ENCODE assay signal across 8 mouse cellular contexts in genomic region chr5:136137658-136138274, GRCm38 (mm10). TPM values are rescaled to one million over a fixed set of nuclear protein-coding genes. Genes with fewer than 3 reads are reported as not detected.
DNase-seq lines count a peak whose midpoint lies in the region; ATAC-seq and TF ChIP-seq lines count a peak whose summit lies in the region.

No protein-coding gene starts in this region.

- no peak for ATAC-seq in limb, embryonic 11.5 days (ENCODE audit: insufficient number of reproducible peaks, low FRiP score, low TSS enrichment, low read depth)
- ATAC-seq in neural tube, embryonic 11.5 days (ENCODE audit: insufficient read depth, low FRiP score, low TSS enrichment), result no peak

- H3K36me3 ChIP-seq in limb, embryonic 11.5 days (ENCODE audit: control insufficient read depth, insufficient read depth, low read length), result peaks cover 13% of the 10 kb centered on the region
- peaks cover 18% of the 10 kb centered on the region for H3K36me3 ChIP-seq in neural tube, embryonic 11.5 days (ENCODE audit: control insufficient read depth, insufficient read depth, low read length)

- H3K9me3 ChIP-seq in limb, embryonic 11.5 days (ENCODE audit: control insufficient read depth, low read length), result no peaks in the 10 kb centered on the region
- H3K9me3 ChIP-seq in neural tube, embryonic 11.5 days (ENCODE audit: control insufficient read depth, low read length), result no peaks in the 10 kb centered on the region

- intact Hi-C loops in gastrocnemius, adult 2 months (cut with DNase I), result loop anchor here (10.0 kb wide), 1 partner anchor 117 kb away; no protein-coding TSS in a partner anchor

- no peak overlapping the region for H3K4me3 ChIP-seq in gastrocnemius, adult 2 months
- H3K4me3 ChIP-seq in limb, embryonic 11.5 days (ENCODE audit: low read depth, low read length), result no peak overlapping the region
- no peak overlapping the region for H3K4me3 ChIP-seq in neural tube, embryonic 11.5 days (ENCODE audit: low read depth, low read length)

- peaks cover 2% of the 10 kb centered on the region; the same call in 1 of the 2 replicates for H3K4me1 ChIP-seq in limb, embryonic 11.5 days (ENCODE audit: control insufficient read depth, insufficient read depth, low read length)
- 0 out of 2 replicates have a peak, but pooled peaks cover 5% of the 10 kb centered on the region for H3K4me1 ChIP-seq in neural tube, embryonic 11.5 days (ENCODE audit: control insufficient read depth, insufficient read depth, low read length)

- no peak overlapping the region for H3K27ac ChIP-seq in gastrocnemius, adult 2 months
- no peak overlapping the region for H3K27ac ChIP-seq in limb, embryonic 11.5 days (replicated peaks; ENCODE audit: low read depth, low read length)
- no peak overlapping the region for H3K27ac ChIP-seq in neural tube, embryonic 11.5 days (ENCODE audit: low read depth, low read length)

- TF ChIP-seq CTCF in gastrocnemius, adult 2 months (IDR thresholded peaks at IDR 0.05), result peak; percentile 72

- H3K4me2 ChIP-seq in limb, embryonic 11.5 days (ENCODE audit: low read depth, severe bottlenecking), result no peak overlapping the region
- no peak overlapping the region for H3K4me2 ChIP-seq in neural tube, embryonic 11.5 days (ENCODE audit: low read depth)

- H3K9ac ChIP-seq in limb, embryonic 11.5 days (ENCODE audit: low read length), result no peak overlapping the region
- no peak overlapping the region for H3K9ac ChIP-seq in neural tube, embryonic 11.5 days (ENCODE audit: low read length)

- no peaks in the 10 kb centered on the region for H3K27me3 ChIP-seq in limb, embryonic 11.5 days (ENCODE audit: control insufficient read depth, insufficient read depth, low read length)
- H3K27me3 ChIP-seq in neural tube, embryonic 11.5 days (ENCODE audit: control insufficient read depth, insufficient read depth, low read length), result no peaks in the 10 kb centered on the region

- 71% methylated on average over 13 of the region's 13 CpGs for WGBS in limb, embryonic 11.5 days
- WGBS in neural tube, embryonic 11.5 days, result 73% methylated on average over 13 of the region's 13 CpGs

- peak; percentile 59 for DNase-seq in gastrocnemius, adult 2 months
- no peak for DNase-seq in gastrocnemius, postnatal 4 days (ENCODE audit: low spot score in 2 of 2)
- peak; percentile 21 for DNase-seq in right cerebral cortex, adult 18-20 months
- no peak for DNase-seq in right cerebral cortex, postnatal 36 days (ENCODE audit: low spot score in 2 of 2)
- DNase-seq in cerebellum, postnatal 10 days, result peak; percentile 72 to 77
- DNase-seq in limb, embryonic 11.5 days (ENCODE audit: low spot score), result peak; percentile 67
- peak; percentile 69 for DNase-seq in neural tube, embryonic 11.5 days (ENCODE audit: low spot score)
- no peak for DNase-seq in frontal cortex, postnatal 10 days (ENCODE audit: low spot score in 2 of 2)

RNA-seq across cellular contexts. Expression of gene Alkbh4, which starts 1.8 kb away (rescaled TPM):
- total RNA-seq in gastrocnemius, adult 2 months (2021), result 1 to 10 TPM; 4.4 to 5.7 TPM
- total RNA-seq in gastrocnemius, postnatal 4 days (2021), result 1 to 10 TPM; 8.4 to 8.6 TPM
- 23.9 and 24.7 TPM in 2 replicates for polyA plus RNA-seq in limb, embryonic 11.5 days (2014; fragmentation: Nextera tagmentation; extraction: Ambion mirVana)
- 21.1 and 25.9 TPM in 2 replicates for polyA plus RNA-seq in neural tube, embryonic 11.5 days (2014; fragmentation: Nextera tagmentation; extraction: Ambion mirVana)

RNA-seq across cellular contexts. Expression of gene Lrwd1, which starts 1.9 kb away (rescaled TPM):
- 1 to 10 TPM; 4.6 to 5.5 TPM for total RNA-seq in gastrocnemius, adult 2 months (2021)
- 10 to 100 TPM; 10.2 to 11.7 TPM for total RNA-seq in gastrocnemius, postnatal 4 days (2021)
- 50.5 TPM in 2 replicates for polyA plus RNA-seq in limb, embryonic 11.5 days (2014; fragmentation: Nextera tagmentation; extraction: Ambion mirVana)
- 40.5 and 45.3 TPM in 2 replicates for polyA plus RNA-seq in neural tube, embryonic 11.5 days (2014; fragmentation: Nextera tagmentation; extraction: Ambion mirVana)

RNA-seq across cellular contexts. Expression of gene Polr2j, which starts 21.3 kb away (rescaled TPM):
- 10 to 100 TPM; 62.9 to 69.6 TPM for total RNA-seq in gastrocnemius, adult 2 months (2021)
- 10 to 100 TPM; 81.3 to 86.7 TPM for total RNA-seq in gastrocnemius, postnatal 4 days (2021)
- polyA plus RNA-seq in limb, embryonic 11.5 days (2014; fragmentation: Nextera tagmentation; extraction: Ambion mirVana), result 274 and 281 TPM in 2 replicates
- polyA plus RNA-seq in neural tube, embryonic 11.5 days (2014; fragmentation: Nextera tagmentation; extraction: Ambion mirVana), result 236 and 251 TPM in 2 replicates

RNA-seq across cellular contexts. Expression of gene Orai2, which starts 32.7 kb away (rescaled TPM):
- under 1 TPM; 0.43 to 0.75 TPM for total RNA-seq in gastrocnemius, adult 2 months (2021)
- 1 to 10 TPM; 8.3 to 9.6 TPM for total RNA-seq in gastrocnemius, postnatal 4 days (2021)
- 4.5 and 5.6 TPM in 2 replicates for polyA plus RNA-seq in limb, embryonic 11.5 days (2014; fragmentation: Nextera tagmentation; extraction: Ambion mirVana)
- 7.6 and 10.6 TPM in 2 replicates for polyA plus RNA-seq in neural tube, embryonic 11.5 days (2014; fragmentation: Nextera tagmentation; extraction: Ambion mirVana)

RNA-seq across cellular contexts. Expression of gene Rasa4, which starts 54.0 kb away (rescaled TPM):
- 10 to 100 TPM; 25.0 to 28.8 TPM for total RNA-seq in gastrocnemius, adult 2 months (2021)
- total RNA-seq in gastrocnemius, postnatal 4 days (2021), result 1 to 10 TPM; 7.4 TPM
- 3.3 and 4.4 TPM in 2 replicates for polyA plus RNA-seq in limb, embryonic 11.5 days (2014; fragmentation: Nextera tagmentation; extraction: Ambion mirVana)
- 4.7 and 4.9 TPM in 2 replicates for polyA plus RNA-seq in neural tube, embryonic 11.5 days (2014; fragmentation: Nextera tagmentation; extraction: Ambion mirVana)

Comparison
In these comparisons a context has a peak if more than half of its experiments do, and no peak if none do; other contexts are left out.
1. DNase-seq: peak in gastrocnemius, adult 2 months (single experiment), right cerebral cortex, adult 18-20 months (single experiment), cerebellum, postnatal 10 days (2 of 2), limb, embryonic 11.5 days (single experiment) and neural tube, embryonic 11.5 days (single experiment); none in gastrocnemius, postnatal 4 days (0 of 2), right cerebral cortex, postnatal 36 days (0 of 2) and frontal cortex, postnatal 10 days (0 of 2).